Mouse (Mus musculus): ENCODE data around the gene Sebox.

The Sebox gene

GRCm38 (mm10) chr11:78534516-78534915 lies 31.3 kb downstream of the Sebox start:
- no peak for DNase-seq (ENCODE audit: low spot score)

- DNase-seq (ENCODE audit: low spot score) = peak; percentile 61
Measured at GRCm38 (mm10) chr11:78535376-78536079, 32.3 kb downstream of the Sebox start.

- DNase-seq (ENCODE audit: low spot score) = peak; percentile 99
Measured at GRCm38 (mm10) chr11:78536080-78536689, 32.9 kb downstream of the Sebox start, which contains the start of the genes Tnfaip1 and Ift20. Tnfaip1 (minus strand) TSS chr11:78536332. Ift20 (plus strand) TSS chr11:78536361.

DNA sequence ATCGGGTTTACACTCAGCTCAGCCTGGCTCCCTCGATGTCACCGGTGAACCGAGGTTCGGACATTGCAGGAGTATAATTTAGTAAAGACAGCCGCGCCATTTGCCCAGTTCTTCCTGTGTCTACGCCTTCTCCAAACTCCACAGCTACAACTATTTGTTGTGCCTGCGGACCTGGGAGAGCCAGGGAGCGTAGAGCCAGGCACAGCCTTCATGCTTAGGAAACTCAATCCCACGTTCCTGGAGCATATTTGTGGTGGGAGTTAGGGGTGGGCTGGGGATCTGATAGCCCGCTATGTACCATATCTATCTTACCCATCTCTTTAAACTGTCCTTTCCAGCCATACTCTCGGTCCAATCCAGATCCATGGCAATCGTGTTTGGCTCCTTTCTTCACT lies 33.4 kb downstream of the Sebox start:
- no peak for DNase-seq (ENCODE audit: low spot score)

DNA sequence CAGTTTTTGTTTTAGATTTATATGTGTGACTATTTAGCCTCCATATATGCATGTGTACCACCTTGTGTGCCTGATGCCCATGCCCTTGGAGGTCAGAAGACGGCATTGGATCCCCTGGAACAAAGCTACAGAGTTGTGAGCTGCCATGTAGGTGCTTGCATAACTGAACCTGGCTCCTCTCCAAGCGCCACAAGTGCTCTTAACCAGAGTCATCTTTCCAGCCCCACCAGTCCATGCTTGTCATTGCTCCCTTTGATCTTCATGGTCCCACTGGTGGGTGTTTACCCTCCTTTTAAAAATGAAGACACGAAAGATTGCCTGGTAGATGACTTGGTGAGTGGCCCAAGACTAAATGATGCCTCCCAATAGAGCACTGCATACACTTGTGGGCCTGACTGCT lies 37.1 kb downstream of the Sebox start:
- no peak for DNase-seq (ENCODE audit: low spot score)

- no peak for DNase-seq (ENCODE audit: low spot score)
Measured at GRCm38 (mm10) chr11:78544449-78545111, 41.3 kb downstream of the Sebox start.

DNA sequence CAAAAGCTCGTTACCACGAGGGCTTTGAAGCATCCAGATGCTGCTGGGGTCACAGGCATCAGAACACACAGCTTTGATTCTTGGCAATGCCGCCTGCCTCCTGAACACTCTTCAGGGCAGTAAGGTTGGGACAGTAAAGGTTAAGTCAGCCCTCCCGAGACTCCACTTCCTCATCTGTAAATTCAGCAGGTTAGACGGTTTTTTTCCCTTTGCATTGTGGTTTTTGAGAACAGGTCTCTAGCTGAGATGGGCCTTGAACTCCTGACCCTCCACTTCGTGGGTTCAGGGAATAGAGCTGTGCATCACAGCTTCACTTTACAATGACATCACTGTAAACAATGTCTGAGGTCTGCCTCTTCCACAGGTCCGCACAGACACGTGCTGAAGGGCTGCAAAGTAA lies 41.9 kb downstream of the Sebox start:
- DNase-seq (ENCODE audit: low spot score) = no peak

DNA sequence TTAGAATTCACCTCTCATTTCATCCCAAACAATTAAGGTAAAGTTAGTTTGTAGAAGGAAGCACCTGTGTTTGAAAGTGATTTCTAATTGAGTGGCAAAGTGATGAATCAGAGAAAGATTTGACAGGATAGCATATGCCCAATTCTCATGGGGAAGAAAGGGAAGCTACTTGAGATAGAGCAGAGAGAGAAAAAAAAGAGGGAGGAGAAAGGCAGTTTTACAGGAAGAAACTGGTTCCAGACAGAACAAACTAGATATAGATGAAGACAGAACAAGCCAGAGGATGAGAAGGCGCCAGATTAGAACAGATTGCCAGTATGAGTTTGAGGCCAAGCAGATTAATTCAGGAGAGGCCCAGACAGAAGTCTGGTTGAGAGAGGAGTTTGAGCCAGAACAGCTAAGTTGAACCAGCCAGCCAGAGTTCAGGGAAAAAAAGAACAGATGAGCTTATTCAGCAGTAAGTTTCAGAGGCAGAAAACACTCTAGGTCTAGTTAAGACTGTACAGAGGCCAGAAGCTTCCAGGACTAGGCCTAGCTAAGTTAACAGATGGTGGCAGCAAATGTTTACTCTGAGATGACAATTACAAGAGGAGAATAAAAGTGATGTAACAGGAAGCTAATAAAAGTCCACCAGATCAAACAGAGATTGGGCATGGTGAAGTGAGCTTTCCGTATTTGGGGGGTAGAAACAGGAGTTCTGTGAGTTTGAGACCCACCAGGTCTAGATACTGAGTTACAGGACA lies 44.6 kb downstream of the Sebox start:
- no peak for DNase-seq (ENCODE audit: low spot score)

DNA sequence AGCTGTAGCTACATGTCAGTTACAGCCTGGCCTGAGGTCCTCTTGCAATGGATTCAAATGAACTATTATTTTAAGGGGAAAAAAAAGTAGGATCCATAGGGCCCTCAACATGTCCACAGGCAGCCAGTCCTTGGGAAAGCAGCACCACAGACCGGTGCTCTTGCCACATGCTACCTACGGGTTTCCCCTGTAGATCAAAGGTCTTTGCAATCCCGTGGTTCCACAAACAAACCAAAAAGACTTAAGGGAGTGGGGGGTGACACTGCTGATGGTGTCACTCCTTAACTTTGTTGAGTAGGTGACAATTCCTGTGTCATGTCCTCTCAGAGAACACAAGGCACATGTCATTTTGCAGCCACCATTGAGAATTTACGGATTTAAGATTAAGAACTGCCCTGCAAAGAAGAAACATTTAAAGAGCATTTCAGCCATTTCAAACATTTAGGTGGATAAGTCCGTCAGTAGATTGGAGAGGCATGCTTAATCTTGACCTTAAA lies 46.3 kb downstream of the Sebox start:
- DNase-seq (ENCODE audit: low spot score) = no peak

- DNase-seq (ENCODE audit: low spot score) = peak; percentile 96
Measured at GRCm38 (mm10) chr11:78550168-78551058, 47.2 kb downstream of the Sebox start, which contains the start of gene Tmem97. Tmem97 (minus strand) TSS chr11:78550777.

DNA sequence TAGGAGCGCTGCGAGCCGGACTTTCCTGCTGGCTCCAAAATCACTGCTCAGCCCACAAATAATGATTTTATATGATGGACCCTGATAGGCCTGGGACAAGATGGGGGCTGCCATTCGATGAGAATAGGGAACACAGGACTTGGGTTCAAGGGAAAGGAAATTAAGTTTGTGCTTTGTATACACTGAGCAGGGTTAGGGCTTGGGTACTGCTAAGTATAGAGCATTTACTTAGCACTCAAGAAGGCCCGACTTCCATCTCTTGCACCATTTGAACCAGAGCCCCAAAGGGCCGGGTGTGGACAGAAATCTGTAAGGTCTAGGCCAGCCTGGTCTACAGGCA lies 47.8 kb downstream of the Sebox start:
- no peak for DNase-seq (ENCODE audit: low spot score)
